Mouse (Mus musculus): ENCODE measurements at regions not wholly inside any gene's neighbourhood (a gene's known extent, or its start where the extent isn't known, plus 50 kb on each side); places are given as distances from the start of the nearest gene placed in this dataset.

DNA sequence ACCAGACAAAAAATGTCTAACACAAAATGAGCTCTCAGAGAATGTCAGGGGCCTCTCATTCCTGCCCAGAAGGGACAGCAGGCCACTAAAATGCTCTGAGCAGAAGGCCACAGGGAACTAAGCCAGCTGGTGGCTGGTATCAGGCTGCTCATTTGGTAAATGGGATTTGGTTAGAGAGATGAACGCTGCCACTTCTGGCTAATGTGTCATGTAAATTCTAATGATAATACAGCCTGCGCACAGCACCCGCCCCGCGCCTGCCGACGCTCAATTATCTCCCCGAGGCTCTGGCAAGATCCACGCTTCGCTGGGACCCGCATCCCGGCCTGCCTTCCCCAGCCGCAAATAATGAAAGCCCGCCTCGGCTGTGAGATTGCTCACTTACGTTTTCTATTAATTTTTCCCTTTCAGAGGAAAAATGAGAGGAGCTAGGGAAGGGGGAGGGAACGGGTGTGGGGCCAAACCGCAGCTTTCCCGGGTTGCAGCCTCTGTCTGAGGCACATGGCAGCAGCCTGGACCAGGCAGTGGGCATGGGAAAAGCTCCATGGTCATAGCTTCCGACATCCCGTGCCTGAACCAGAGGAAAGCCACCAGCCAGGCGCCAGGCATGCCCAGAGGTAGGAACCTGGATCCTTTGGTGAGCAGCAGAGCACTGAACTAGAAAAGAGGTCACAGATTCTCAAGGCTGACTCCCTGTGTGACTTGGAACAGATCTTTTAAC, 92.2 kb upstream of the Csf3r start:
- DNase-seq (ENCODE audit: extremely low spot score, low spot score) = no peak

DNA sequence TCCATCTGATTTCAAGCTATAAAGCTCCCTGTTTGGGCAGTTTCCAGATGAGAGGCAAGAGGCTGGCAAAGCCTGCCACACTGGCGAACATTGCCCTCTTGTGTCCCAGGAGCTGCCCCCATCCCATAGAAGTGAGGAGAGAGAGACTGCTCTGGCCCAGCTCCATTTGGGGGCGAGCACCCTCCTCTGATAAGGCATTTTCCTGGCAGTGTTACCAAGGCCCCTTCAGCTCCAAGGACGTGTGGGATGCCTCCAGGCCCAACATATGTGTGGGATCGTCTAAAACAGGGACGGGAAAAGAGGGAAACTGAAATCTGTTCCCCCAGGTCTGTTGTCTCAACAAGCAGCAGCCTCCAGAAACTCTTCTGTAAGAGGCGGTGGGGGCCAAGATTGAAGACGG, 88.0 kb upstream of the Csf3r start:
- no peak for DNase-seq (ENCODE audit: extremely low spot score, low spot score)

DNA sequence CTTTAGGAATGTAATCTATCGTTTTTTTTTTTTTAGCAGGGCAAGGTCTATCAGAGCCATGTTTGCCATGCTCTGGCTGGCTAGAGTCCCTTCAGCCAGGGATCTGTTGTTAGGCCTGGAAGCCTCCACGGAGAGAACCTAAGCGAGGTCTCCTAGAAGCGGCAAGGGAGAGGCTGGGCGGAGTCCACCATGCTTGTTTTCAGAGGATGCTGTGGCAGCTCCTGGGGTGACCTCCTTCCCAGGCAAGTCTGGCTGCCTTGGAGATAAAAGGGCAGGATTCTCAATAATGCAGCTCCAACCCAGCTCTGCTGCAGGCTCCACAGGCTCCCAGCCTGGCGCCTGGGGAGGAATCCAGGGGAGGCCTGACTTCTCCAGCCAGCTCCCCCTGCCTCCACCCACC, 86.2 kb upstream of the Csf3r start:
- no peak for DNase-seq (ENCODE audit: extremely low spot score, low spot score)

DNA sequence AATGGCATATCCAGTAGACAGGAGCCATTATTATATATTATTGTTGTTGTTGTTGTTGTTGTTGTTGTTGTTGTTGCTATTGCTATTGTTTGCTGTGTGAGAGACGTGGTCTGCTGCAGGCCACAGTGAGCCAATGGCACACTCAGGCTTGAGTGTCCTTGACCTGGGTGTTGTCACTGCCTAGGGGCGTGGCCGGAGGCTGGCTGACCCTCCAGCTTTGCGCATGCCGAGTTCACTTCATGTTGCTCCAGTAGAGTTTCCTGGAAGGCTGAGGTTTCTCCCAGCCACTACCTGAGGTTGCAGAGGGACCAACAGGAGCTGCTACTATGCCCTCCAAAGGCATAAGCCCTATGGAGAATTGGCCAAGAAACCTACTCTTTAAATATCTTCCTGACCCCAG, 83.1 kb upstream of the Csf3r start:
- no peak for DNase-seq (ENCODE audit: extremely low spot score, low spot score)

DNA sequence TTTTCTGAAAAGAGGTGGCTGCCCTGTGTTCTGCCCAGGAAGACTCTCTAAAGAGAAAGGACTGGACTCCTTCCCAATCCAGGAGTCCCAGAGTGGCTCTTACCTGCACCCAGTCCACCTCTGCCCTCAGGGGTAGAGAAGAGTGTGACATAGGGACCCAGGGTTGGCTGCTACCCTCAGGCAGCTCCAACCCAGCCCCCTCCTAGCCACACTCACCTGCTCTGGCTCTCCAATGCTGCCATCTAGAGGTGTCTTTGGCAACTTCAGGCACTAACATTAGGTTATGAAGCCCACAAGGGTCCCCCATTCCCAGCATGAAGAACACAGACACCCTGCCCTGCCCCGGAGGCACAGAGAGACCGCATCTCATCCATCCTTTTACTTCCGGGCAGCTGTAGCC, 82.4 kb upstream of the Csf3r start:
- DNase-seq (ENCODE audit: extremely low spot score, low spot score) = peak; percentile 53

DNA sequence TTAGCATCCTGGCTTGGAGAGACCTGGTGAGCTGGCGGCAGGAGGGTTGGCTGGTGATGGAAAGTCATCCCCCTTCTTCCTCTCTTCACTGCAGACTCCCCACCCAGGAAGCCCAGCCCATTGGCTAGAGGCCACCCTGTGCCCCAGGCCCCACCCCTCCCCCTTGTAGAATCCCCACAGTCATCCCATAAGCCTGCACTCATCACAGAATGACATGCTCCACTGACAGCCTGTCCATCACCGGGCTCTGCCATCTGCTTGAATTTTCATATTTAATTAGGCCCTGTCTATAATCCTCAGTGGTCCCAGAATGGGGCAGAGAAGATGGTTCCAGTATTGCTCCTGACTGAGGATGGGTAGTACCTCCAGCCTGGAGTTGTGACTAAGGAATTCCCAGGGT, 79.3 kb upstream of the Csf3r start:
- DNase-seq (ENCODE audit: extremely low spot score, low spot score) = no peak

DNA sequence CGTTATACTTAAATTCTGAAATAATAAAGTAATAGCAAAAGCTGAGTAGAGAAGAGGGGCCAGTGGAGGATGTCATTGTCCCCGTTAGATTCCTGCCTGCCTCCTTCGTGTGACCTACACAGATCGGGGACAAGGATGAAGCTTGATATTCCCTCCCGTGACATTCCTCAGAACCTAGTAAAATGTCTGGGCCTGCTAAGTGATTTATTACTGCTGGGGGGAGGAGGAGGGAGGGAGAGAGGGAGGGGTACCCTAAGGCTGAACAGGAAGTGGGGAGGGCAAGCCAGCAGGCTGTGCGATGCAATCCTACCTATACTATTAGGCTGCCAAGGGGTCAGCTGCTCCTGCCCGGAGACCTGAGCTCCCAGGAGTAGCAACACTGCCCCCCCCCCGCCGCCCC, 64.9 kb upstream of the Csf3r start:
- DNase-seq (ENCODE audit: extremely low spot score, low spot score) = no peak

DNA sequence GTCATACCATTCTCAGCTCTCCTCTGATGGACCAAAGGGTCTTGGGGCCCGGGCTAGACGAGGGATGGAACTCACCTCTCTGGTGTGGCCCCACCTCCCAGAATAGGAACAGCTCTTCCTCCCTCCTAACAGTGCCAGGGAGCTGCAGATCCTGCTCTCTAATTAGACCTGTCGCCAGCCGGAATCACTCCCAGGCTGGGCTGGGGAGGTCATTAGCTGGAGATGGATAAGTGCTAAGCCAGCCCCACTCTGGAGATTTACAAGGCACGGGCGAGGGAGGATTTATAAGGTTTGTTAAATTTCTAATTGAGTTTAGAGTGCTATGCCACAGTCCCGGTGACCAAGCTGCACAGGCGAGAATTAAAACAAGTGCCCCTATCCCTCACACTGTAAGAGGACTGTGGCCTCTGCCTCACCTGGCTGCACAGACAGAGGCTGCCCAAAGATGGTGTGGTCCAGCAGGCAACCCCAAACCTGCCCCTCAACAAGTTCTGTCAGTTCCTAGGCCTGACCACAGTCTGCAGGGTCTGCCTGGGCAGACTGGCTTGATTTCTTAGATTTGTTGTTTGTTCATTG, 63.6 kb upstream of the Csf3r start:
- no peak for DNase-seq (ENCODE audit: extremely low spot score, low spot score)

DNA sequence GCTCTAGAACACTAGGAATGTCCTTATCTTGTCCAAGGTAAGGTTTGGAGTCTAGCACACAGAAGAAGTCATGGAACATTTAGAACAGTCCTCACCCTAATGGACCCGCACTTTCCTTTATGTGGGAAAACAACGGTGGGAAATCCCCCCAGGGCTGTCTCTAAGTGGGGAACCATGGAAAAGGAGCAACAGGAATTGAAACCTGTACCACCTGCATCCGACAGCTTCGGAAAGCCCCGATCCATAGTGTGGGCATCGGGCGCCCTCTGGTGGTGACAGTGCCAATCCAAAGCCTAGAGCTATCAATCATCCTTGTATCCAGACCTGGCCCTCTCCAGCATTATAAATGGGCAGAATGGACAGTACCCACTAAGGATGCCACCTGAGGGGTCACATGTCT, 61.7 kb upstream of the Csf3r start:
- DNase-seq (ENCODE audit: extremely low spot score, low spot score) = peak; percentile 79
